Mouse (Mus musculus): Measurements from ENCODE around the gene Irf2bp1.

The Irf2bp1 gene

GRCm38 (mm10) chr7:19003902-19004630 lies at the start of gene Irf2bp1:
Irf2bp1 (plus strand) TSS chr7:19004044.
- DNase-seq (ENCODE audit: low spot score in 2 of 2): peak; percentile 81 to 87

- no peak for DNase-seq (ENCODE audit: low spot score in 2 of 2)
Measured at GRCm38 (mm10) chr7:18957569-18958383, 46.1 kb upstream of the Irf2bp1 start.

- no peak for DNase-seq (ENCODE audit: low spot score in 2 of 2)
Measured at GRCm38 (mm10) chr7:18958384-18958766, 45.5 kb upstream of the Irf2bp1 start.

DNA sequence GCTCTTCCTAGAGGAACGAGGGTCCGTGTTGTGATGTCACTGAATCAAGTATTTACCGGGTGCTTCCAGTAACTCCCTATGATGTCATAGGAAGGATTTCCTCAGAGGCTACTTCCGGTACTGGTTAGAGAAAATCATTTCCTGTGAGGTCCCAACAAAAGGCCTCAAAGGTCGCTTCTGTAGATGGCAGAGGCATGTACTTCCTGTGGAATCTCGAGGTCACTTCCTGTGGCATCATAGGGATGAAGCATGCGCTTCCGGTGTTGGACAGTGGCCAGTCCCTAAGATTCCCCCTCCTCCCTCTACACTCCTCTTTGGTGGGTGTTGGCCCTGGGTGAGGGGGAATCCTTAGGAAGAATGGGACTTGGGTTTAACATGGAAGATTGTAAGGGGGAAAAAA lies 44.4 kb upstream of the Irf2bp1 start:
- no peak for DNase-seq (ENCODE audit: low spot score in 2 of 2)

GRCm38 (mm10) chr7:18962171-18962792 lies 41.6 kb upstream of the Irf2bp1 start:
- DNase-seq (ENCODE audit: low spot score in 2 of 2): no peak

DNA sequence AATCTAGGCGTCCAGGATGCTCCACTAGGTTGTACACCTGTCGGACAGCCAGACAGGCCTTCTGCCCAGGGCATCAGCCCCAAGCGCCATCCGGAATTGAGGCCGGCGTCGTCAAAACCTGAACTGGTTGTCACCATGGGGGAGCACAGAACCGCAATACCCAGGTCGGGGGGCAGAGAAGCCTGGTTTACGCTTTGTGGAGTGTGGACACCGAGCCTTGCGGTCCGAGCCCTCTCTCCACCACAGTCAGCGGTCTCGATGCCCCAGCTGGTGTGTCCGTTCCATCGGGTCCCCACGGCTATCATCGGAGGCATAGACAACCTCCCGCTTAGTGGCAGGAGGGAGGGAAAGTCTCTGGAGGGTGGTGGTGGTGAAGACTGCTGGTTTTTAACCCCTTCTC lies 41.0 kb upstream of the Irf2bp1 start:
- no peak for DNase-seq (ENCODE audit: low spot score in 2 of 2)

GRCm38 (mm10) chr7:18963294-18963843 lies 40.5 kb upstream of the Irf2bp1 start:
- no peak for DNase-seq (ENCODE audit: low spot score in 2 of 2)

DNA sequence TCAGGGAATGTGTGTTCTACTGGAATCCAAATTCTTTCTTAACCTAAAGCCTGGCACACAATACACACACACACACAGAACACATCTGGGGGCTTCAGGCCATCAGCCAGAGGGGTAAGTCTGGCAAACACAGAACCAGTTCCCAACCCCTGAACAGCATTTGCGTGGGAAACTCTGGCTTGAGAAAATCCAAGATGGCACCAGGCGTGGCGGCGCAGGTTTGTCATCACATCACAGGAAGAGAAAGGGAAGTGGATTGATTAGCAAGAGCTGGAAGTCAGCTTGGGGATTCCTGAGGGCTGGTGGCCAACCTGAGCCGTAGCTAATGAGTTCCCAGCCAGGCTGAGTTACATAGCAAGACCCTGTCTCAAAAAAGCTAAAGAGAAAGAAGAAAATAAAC lies 38.5 kb upstream of the Irf2bp1 start:
- no peak for DNase-seq (ENCODE audit: low spot score in 2 of 2)

- no peak for DNase-seq (ENCODE audit: low spot score in 2 of 2)
Measured at GRCm38 (mm10) chr7:18967603-18968002, 36.2 kb upstream of the Irf2bp1 start.

DNA sequence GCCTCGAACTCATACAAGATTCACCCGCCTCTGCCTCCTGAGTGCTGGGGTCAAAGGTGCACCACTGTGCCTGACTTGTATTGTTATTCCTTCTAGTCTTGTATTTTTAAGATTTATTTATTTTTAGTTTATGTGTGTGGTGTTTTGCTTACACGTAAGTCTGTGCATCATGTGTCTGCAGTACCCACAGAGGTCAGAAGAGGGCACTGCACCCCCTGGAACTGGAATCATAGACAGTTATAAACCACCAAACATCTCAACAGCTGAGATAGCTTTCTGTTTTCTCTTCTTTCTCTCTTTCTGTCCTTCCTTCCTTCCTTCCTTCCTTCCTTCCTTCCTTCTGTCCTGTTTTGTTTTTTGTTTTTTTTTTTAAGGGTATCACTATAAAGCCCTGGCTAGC lies 32.9 kb upstream of the Irf2bp1 start:
- no peak for DNase-seq (ENCODE audit: low spot score in 2 of 2)

DNA sequence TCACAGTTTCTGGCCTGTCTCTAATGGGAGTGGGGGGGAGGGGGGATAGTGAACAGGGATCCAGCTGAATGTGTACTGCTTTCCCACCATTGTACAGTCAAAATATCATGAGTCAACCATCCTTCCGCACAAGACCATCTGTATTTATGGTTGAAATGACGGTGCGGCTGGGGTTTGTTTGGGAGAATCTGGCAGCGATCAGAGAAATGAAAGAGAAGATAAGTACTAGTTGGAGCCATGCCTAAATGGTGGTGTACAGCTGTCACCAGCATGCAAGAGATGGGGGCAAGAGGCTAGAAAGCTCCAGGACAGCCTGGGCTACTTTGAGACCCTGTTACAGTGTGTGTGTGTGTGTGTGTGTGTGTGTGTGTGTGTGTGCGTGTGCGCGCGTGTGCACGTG lies 25.5 kb upstream of the Irf2bp1 start:
- DNase-seq (ENCODE audit: low spot score in 2 of 2): no peak

DNA sequence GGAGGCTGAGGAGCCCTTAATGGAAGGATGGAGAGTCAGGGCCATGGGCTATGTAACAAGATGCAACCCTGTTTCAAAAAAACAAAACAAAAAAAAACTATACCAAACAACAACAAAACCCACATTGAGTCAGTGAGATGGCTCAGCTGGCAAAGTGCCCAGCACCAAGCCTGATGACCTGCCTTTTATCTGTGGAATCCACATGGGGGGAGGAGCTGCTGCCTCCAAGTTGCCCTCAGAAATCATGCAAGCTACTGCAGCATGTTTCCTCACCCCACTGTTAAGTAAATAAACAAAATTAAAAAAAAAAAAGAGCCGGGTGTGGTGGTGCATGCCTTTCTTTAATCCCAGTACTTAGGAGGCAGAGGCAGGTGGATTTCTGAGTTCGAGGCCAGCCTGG lies 17.3 kb upstream of the Irf2bp1 start:
- DNase-seq (ENCODE audit: low spot score in 2 of 2): no peak

GRCm38 (mm10) chr7:18987100-18987499 lies 16.7 kb upstream of the Irf2bp1 start, which contains the start of gene Nanos2:
Nanos2 (plus strand) TSS chr7:18987400.
- no peak for DNase-seq (ENCODE audit: low spot score in 2 of 2)

- no peak for DNase-seq (ENCODE audit: low spot score in 2 of 2)
Measured at GRCm38 (mm10) chr7:18987747-18988146, 16.1 kb upstream of the Irf2bp1 start.

GRCm38 (mm10) chr7:18988780-18989179 lies 15.1 kb upstream of the Irf2bp1 start:
- no peak for DNase-seq (ENCODE audit: low spot score in 2 of 2)

DNA sequence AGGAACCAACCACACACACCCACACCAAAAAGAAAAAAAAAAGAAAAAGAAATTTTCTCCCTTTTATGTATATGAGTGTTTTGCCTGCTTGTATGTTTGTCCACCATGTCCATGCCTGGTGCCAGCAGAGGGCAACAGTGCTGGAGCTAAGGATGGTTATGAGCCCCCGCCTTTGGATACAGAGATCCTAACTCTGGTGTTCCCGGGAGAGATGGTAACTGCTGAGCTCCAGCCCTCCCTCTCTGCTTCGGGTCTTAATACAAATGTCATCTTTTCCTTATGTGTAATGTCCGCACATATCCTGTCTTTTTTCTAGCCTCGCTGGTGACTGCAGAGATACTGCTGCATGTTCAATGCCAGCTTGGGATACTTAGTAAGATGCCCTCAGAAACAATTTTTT lies 13.8 kb upstream of the Irf2bp1 start:
- DNase-seq (ENCODE audit: low spot score in 2 of 2): no peak

- peak; percentile 93 for DNase-seq (ENCODE audit: low spot score in 2 of 2)
Measured at GRCm38 (mm10) chr7:18990601-18991295, 13.1 kb upstream of the Irf2bp1 start, which contains the start of gene Mypop. Mypop (plus strand) TSS chr7:18991245.

DNA sequence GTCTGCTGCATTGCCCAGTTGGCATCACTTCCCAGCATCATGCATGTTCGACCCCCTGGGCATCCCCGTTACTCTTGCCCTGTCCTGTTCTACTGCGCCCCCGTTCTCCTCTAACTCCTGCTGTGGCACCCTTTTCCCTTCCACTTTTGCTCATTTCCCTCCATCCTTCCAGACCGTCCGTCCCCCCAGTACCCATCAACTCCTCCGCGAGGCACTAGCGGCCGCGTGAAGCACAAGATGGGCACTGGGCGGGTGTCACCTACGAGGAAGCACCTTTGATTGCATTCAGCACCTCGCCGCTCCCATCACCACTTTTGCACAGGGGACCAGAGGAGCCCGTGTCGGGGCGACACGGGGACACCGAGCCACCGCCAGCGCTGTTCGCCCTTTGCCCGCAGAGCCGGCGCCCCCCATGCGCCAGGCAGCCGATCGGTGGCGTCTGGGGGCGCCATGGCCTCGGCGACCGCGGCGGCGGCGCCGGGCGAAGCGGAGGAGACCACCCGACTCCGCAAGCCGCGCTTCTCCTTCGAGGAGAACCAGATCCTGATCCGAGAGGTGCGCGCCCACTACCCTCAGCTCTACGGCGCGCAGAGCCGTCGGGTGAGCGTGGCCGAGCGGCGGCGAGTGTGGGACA lies 12.1 kb upstream of the Irf2bp1 start:
- no peak for DNase-seq (ENCODE audit: low spot score in 2 of 2)

GRCm38 (mm10) chr7:18992294-18992675 lies 11.6 kb upstream of the Irf2bp1 start:
- no peak for DNase-seq (ENCODE audit: low spot score in 2 of 2)

DNA sequence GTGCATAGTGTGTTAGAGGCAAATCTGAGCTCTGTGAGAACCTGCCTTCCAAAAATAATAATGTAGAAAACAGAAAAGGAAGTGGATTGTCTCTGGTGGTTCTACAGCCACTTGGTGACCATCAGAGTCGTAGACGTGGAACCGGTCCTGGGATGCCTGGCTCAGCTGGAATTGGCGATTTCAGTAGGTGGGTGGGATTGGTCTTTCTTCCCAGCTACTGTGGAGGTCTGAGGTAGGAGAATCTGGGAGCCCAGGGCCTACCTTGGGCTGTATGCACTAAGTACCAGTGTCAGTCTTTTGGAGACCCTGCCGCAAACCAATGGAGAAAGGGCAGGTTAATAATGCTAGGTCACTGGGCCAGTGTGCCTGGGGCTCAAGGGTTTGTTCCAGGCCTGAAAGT lies 10.8 kb upstream of the Irf2bp1 start:
- DNase-seq (ENCODE audit: low spot score in 2 of 2): no peak

DNA sequence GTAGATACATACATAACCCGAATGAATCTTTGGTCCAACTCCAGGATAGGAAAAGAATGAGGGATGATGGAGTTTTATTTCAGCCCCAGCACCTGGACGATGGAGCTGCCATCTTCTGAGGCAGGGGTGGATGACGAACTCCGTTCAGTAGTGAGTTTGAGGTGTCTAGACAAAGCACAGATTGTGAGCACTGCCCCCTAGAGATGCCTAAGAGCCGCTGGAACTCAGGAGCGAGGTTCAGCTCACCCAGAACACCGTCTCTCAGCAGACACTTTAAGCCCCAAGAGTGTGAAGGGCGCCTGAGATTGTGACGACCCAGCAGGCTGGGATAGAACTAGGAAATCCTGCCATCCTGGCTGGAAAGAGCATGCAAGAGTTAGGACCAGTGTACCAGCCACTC lies 5.0 kb upstream of the Irf2bp1 start:
- no peak for DNase-seq (ENCODE audit: low spot score in 2 of 2)

Measured in spleen, postnatal 14 days (tissue).